Mouse (Mus musculus): Measurements from ENCODE around the gene Pon3. TPM values are rescaled to one million over a fixed set of nuclear protein-coding genes. Genes with fewer than 3 reads are reported as not detected.

Gene Pon3
- polyA plus RNA-seq, 2 experiments: 7.2 to 7.3 TPM

DNA sequence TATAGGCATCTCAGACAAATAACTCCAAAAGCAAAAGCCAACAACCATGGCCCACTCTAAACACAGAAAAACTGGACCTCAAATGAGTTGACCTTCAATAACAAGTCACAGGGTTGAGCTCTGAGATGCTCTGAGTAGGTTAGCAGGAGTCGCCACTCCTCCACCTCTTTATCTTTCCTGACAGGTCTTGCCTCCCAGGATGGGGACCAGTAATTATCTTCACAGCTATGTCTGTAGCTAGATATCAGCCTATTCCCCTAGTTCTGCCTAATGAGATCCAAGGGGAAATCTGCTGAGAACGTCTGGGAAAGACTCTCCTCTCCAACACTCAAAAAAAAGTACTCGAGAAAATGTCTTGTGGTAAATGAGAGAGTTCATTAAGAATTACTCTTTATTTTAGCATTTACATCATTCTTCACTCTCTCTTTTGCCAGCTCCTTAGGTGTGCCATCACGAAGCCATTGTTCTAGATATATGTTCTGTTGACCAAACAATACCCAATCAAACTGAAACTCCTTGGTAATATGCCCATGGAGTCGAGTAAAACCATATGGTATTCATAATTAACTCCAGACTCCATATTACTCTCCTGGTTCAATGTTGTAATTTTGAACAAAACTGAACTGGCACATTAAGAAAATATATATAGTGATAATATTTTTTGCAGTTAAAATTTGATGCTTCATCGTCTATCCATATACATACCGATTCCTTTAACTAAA is 69.7 kb downstream of the Pon3 start:
- 0 out of 2 replicates have a peak, but pooled peaks cover 9% of the 10 kb centered on the region for H3K4me1 ChIP-seq (ENCODE audit: control insufficient read depth, insufficient read depth, low read length)
- no peak for TF ChIP-seq POLR2A (IDR thresholded peaks at IDR 0.05; ENCODE audit: borderline replicate concordance, extremely low read depth, insufficient read depth, insufficient read length)
- no peak overlapping the region for H3K4me3 ChIP-seq (replicated peaks; ENCODE audit: low read length)
- no peaks in the 10 kb centered on the region for H3K27me3 ChIP-seq (ENCODE audit: control insufficient read depth, insufficient read depth, low read length)
- ATAC-seq (ENCODE audit: low FRiP score, low read depth) (no peak), DNase-seq (ENCODE audit: low spot score) (peak; percentile 10)
- WGBS: 40% methylated on average over 7 of the region's 7 CpGs
- no peak overlapping the region for H3K9ac ChIP-seq (ENCODE audit: low read depth, low read length, severe bottlenecking)
- no peaks in the 10 kb centered on the region for H3K36me3 ChIP-seq (ENCODE audit: control insufficient read depth, insufficient read depth, low read length)
- no peak overlapping the region for H3K4me2 ChIP-seq (replicated peaks; ENCODE audit: low read depth, low read length, severe bottlenecking)
- no peaks in the 10 kb centered on the region for H3K9me3 ChIP-seq (ENCODE audit: control insufficient read depth, low read length)
- H3K27ac ChIP-seq (replicated peaks; ENCODE audit: low read depth, low read length): no peak overlapping the region

DNA sequence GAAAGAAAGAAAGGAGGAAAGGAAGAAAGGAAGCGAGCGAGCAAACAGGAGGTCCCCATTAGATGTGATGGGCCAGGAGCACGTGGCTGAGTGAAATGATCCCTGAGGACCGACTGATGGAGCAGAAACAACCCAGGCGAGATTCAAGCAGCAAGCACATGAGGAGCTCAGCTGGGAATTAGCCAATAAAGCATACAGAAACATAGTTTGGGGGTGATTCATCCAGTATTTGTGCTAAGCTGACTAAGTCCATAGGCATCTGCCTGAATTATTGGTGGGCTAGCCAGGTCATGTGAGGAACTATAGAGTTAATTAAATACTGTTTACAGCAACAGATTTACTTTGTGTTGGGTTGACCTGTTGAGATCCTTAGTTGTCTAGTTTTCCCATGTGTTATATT is 75.4 kb downstream of the Pon3 start:
- DNase-seq (ENCODE audit: low spot score) (peak; percentile 30), ATAC-seq (ENCODE audit: low FRiP score, low read depth) (no peak)
- no peak for TF ChIP-seq POLR2A (IDR thresholded peaks at IDR 0.05; ENCODE audit: borderline replicate concordance, extremely low read depth, insufficient read depth, insufficient read length)
- Histone ChIP-seq H3K27ac (replicated peaks; ENCODE audit: low read depth, low read length) (no peak overlapping the region), H3K4me1 (ENCODE audit: control insufficient read depth, insufficient read depth, low read length) (peaks cover 11% of the 10 kb centered on the region; the same call in 1 of the 2 replicates), H3K9me3 (ENCODE audit: control insufficient read depth, low read length) (no peaks in the 10 kb centered on the region), H3K27me3 (ENCODE audit: control insufficient read depth, insufficient read depth, low read length) (no peaks in the 10 kb centered on the region), H3K4me2 (replicated peaks; ENCODE audit: low read depth, low read length, severe bottlenecking) (no peak overlapping the region), H3K36me3 (ENCODE audit: control insufficient read depth, insufficient read depth, low read length) (no peaks in the 10 kb centered on the region), H3K4me3 (replicated peaks; ENCODE audit: low read length) (no peak overlapping the region), H3K9ac (ENCODE audit: low read depth, low read length, severe bottlenecking) (no peak overlapping the region)
- WGBS: 46% methylated on average over 5 of the region's 5 CpGs

DNA sequence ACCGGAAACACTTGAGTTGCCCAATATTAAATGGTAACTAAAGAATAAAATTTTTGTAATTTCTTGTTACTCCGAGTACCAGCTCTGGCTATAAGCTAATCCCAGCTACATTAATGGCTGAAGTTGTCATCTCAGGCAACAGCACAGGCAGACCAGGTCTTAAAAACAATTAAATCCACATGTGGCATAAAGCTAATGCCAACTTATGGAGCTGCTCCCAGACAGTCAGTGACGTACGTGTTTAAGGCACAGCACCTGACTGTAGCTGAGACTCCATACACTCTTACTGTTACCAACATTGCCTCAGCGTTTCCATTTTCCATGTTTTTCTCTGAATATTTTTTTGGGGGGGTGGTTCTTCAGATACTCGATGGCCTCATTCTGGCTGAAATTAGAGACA is 76.9 kb downstream of the Pon3 start:
- WGBS: 32% methylated on average over 6 of the region's 6 CpGs
- no peak overlapping the region for H3K4me2 ChIP-seq (replicated peaks; ENCODE audit: low read depth, low read length, severe bottlenecking)
- H3K9ac ChIP-seq (ENCODE audit: low read depth, low read length, severe bottlenecking): no peak overlapping the region
- DNase-seq (ENCODE audit: low spot score) (peak; percentile 31), ATAC-seq (ENCODE audit: low FRiP score, low read depth) (no peak)
- no peak overlapping the region for H3K27ac ChIP-seq (replicated peaks; ENCODE audit: low read depth, low read length)
- TF ChIP-seq POLR2A (IDR thresholded peaks at IDR 0.05; ENCODE audit: borderline replicate concordance, extremely low read depth, insufficient read depth, insufficient read length): no peak
- no peaks in the 10 kb centered on the region for H3K9me3 ChIP-seq (ENCODE audit: control insufficient read depth, low read length)
- H3K36me3 ChIP-seq (ENCODE audit: control insufficient read depth, insufficient read depth, low read length): no peaks in the 10 kb centered on the region
- H3K4me3 ChIP-seq (replicated peaks; ENCODE audit: low read length): no peak overlapping the region
- H3K27me3 ChIP-seq (ENCODE audit: control insufficient read depth, insufficient read depth, low read length): no peaks in the 10 kb centered on the region
- H3K4me1 ChIP-seq (ENCODE audit: control insufficient read depth, insufficient read depth, low read length): peaks cover 15% of the 10 kb centered on the region; the same call in 1 of the 2 replicates

DNA sequence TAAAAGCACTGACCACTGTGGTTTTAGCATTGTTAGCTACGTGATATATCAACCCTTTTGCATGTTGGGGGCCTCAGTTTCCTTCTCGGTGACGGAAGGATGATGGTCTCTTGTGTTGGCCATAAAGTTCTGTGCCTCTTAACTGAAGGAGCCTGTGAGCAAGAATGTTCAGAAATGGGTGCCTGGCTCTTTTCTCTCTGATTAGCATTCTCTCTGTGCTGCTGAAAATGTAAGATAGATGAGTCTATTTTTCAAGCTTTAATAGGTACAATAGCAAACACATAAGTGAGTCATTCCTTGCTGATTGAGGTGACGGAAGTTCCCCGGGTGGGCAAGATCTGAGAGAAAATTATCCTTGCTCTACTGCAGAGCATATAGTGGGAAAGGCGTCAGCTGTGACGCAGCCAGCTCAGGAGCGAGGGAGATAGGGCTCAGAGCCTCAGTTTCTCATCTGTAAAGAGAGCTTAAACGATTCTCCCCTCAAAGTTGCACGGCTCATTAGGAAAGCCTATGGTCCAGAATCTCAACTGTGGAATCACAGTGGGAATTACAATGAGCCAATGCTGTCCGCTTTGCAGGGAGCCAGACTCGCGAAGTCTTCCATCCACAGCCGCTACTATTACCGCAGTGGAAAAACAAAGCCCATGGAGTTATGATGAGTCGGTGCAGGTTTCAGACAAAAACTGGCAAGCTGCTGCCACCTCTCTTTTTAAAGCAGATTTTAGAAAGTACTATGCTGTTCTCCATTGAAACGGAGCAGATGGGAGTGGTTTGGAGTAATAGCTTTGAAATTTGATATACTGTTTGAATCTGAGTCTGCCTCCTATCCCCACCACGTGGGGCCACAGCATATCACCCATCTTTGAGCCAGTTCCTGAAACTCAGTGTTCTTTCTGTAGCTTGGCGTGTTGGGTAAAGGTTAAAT is 77.9 kb downstream of the Pon3 start:
- H3K4me1 ChIP-seq (ENCODE audit: control insufficient read depth, insufficient read depth, low read length): peaks cover 15% of the 10 kb centered on the region; the same call in 1 of the 2 replicates
- no peaks in the 10 kb centered on the region for H3K9me3 ChIP-seq (ENCODE audit: control insufficient read depth, low read length)
- WGBS: 32% methylated on average over 19 of the region's 19 CpGs
- 0 out of 2 replicates have a peak overlapping the region, but pooled peaks have one; percentile 6 for H3K9ac ChIP-seq (ENCODE audit: low read depth, low read length, severe bottlenecking)
- peak; percentile 62; the same call in 1 of the 2 replicates for ATAC-seq (ENCODE audit: low FRiP score, low read depth)
- H3K36me3 ChIP-seq (ENCODE audit: control insufficient read depth, insufficient read depth, low read length): no peaks in the 10 kb centered on the region
- peak; percentile 45 for DNase-seq (ENCODE audit: low spot score)
- H3K4me3 ChIP-seq (replicated peaks; ENCODE audit: low read length): peak overlapping the region; percentile 23
- TF ChIP-seq POLR2A (IDR thresholded peaks at IDR 0.05; ENCODE audit: borderline replicate concordance, extremely low read depth, insufficient read depth, insufficient read length): no peak
- H3K4me2 ChIP-seq (replicated peaks; ENCODE audit: low read depth, low read length, severe bottlenecking): peak overlapping the region; percentile 46
- H3K27me3 ChIP-seq (ENCODE audit: control insufficient read depth, insufficient read depth, low read length): no peaks in the 10 kb centered on the region
- no peak overlapping the region for H3K27ac ChIP-seq (replicated peaks; ENCODE audit: low read depth, low read length)

DNA sequence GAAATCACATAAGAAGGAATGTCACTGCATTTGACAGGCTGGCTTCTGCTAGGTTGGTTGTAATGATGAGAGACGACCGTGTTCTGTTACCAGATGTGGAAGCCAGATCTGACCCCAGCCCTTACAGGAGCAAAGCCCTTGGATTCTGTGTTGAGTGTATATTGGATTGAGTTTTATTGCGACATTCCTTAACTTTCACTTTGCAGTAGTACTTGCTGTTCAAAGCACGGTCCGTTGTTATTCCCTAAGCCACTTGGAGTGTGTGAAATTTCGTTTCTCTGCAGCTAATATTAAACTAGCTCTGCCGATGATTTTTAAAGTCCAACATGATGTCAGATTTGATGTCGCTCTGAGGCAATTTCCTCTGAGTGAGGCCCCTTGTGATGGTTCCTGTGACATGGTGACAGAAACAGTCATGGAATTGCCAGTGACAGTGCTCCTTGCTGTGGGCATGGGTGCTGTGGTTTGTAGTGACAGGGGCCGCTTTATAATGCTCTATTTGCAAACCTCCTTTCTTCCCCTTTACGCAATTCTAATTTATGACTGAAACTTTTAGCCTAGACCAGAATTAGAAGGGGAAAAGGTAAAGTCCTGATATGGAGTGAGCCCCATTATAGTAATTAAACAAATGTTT is 81.8 kb downstream of the Pon3 start:
- H3K9ac ChIP-seq (ENCODE audit: low read depth, low read length, severe bottlenecking): no peak overlapping the region
- WGBS: 47% methylated on average over 10 of the region's 10 CpGs
- no peak overlapping the region for H3K4me3 ChIP-seq (replicated peaks; ENCODE audit: low read length)
- no peaks in the 10 kb centered on the region for H3K27me3 ChIP-seq (ENCODE audit: control insufficient read depth, insufficient read depth, low read length)
- H3K9me3 ChIP-seq (ENCODE audit: control insufficient read depth, low read length): no peaks in the 10 kb centered on the region
- no peak for TF ChIP-seq POLR2A (IDR thresholded peaks at IDR 0.05; ENCODE audit: borderline replicate concordance, extremely low read depth, insufficient read depth, insufficient read length)
- H3K36me3 ChIP-seq (ENCODE audit: control insufficient read depth, insufficient read depth, low read length): no peaks in the 10 kb centered on the region
- peaks cover 14% of the 10 kb centered on the region; the same call in 1 of the 2 replicates for H3K4me1 ChIP-seq (ENCODE audit: control insufficient read depth, insufficient read depth, low read length)
- H3K4me2 ChIP-seq (replicated peaks; ENCODE audit: low read depth, low read length, severe bottlenecking): no peak overlapping the region
- ATAC-seq (ENCODE audit: low FRiP score, low read depth) (no peak), DNase-seq (ENCODE audit: low spot score) (no peak)
- H3K27ac ChIP-seq (replicated peaks; ENCODE audit: low read depth, low read length): no peak overlapping the region
